ENCODE assay signal across 9 mouse cellular contexts in the genomic region with DNA sequence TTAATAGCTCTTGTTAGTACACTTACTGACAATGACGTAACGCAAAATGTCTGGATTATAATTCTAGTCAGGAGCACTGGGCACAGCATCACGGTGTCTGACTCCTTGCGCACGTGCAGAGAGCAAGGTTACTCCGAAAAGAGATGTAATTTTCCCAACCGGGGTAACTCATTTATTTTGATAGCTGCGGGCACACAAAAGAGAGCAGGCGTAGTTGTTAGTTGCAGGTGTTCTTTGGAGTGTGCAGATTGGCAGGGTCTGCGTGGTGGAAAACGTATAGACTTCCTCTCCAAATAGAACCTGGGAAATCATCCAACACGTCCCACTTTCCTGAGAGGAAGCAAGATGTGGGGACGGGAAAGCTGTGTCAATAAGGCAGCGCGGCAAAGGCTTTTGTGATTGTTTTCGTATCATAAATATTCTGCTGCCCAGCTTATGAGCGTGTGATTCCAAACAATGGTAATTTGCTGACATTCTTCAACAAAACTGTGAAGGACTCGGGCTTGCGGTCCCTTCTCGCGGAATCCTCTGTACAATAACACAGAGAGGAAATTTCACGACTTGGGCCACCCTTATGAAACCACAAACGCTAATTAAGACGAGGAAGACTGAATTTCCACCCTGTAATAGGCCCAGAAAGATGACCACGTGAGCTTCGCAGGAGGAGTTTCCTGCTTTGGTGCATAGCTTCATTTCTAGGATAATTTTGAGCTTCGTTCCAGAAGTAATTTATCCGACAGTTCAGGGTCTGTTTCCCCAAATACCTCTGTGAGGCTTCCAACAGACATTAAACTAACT.
DNase-seq lines count a peak whose midpoint lies in the region; ATAC-seq lines count a peak whose summit lies in the region.
"Had no signal": no experiment of that assay in that cellular context is flagged by ENCODE, and none has a peak within 500 bp of the region (broad histone marks: within the 10 kb centered on the region; RNA-seq: fewer than 3 reads in every experiment).

No protein-coding gene starts in this region.

- peak overlapping the region; percentile 26; the same call in 1 of the 2 replicates for H3K4me2 ChIP-seq in heart, embryonic 14.5 days (ENCODE audit: low read length)

- H3K27ac ChIP-seq in heart, embryonic 14.5 days (replicated peaks in 1 of 2; ENCODE audit: control insufficient read depth in 1 of 2, insufficient read depth in 1 of 2, low read depth in 2 of 2, low read length in 2 of 2), result peak overlapping the region; percentile 61 to 82
- H3K27ac ChIP-seq: liver, embryonic 14.5 days had no signal

- H3K4me3 ChIP-seq in heart, embryonic 14.5 days (ENCODE audit: control insufficient read depth in 1 of 2, insufficient read depth in 1 of 2, low read depth in 1 of 2, low read length in 2 of 2), result no peak overlapping the region

- H3K27me3 ChIP-seq in heart, embryonic 14.5 days (ENCODE audit: control insufficient read depth, insufficient read depth, low read length), result no peaks in the 10 kb centered on the region

- peak; percentile 5 to 10 for DNase-seq in cerebellum, postnatal 14 days
- DNase-seq in brain, adult 2 months (ENCODE audit: low read depth, low spot score), result peak; percentile 88
- DNase-seq in kidney, postnatal 36 days, result peak; percentile 19 to 33
- no peak for DNase-seq in adipocyte (ENCODE audit: low spot score)

- no peaks in the 10 kb centered on the region for H3K9me3 ChIP-seq in heart, embryonic 14.5 days (ENCODE audit: control insufficient read depth, low read length)

- no peaks in the 10 kb centered on the region for H3K36me3 ChIP-seq in heart, embryonic 14.5 days (ENCODE audit: control insufficient read depth, insufficient read depth, low read length)

- 70% methylated on average over 28 of the region's 28 CpGs for WGBS in heart, embryonic 14.5 days

- no peak overlapping the region for H3K9ac ChIP-seq in heart, embryonic 14.5 days (ENCODE audit: low read length)
- H3K9ac ChIP-seq: liver, embryonic 14.5 days had no signal

- ATAC-seq in cerebellum, adult (ENCODE audit: insufficient number of reproducible peaks, low FRiP score, low TSS enrichment), result no peak
- peak; percentile 70; the same call in 1 of the 2 replicates for ATAC-seq in heart, embryonic 14.5 days (ENCODE audit: insufficient number of reproducible peaks, insufficient read depth, low FRiP score, low read depth)
- ATAC-seq in megakaryocyte-erythroid progenitor cell, adult 5-6 weeks (replicated peaks; ENCODE audit: low FRiP score, low TSS enrichment, poor library complexity, severe bottlenecking), result 0 out of 2 replicates have a peak, but pooled peaks have one; percentile 24
- no peak for ATAC-seq in erythroid progenitor cell, adult 5-6 weeks (replicated peaks; ENCODE audit: low FRiP score, poor library complexity, severe bottlenecking)

- peaks cover 2 to 16% of the 10 kb centered on the region in 2 experiments; a peak in 3 of 4 replicates for H3K4me1 ChIP-seq in heart, embryonic 14.5 days (ENCODE audit: control insufficient read depth in 2 of 2, insufficient read depth in 2 of 2, low read length in 2 of 2)

Comparison
In these comparisons a context has a peak if more than half of its experiments do, and no peak if none do; other contexts are left out.
1. ATAC-seq: peak in heart, embryonic 14.5 days (single experiment) and megakaryocyte-erythroid progenitor cell, adult 5-6 weeks (single experiment); none in cerebellum, adult (single experiment) and erythroid progenitor cell, adult 5-6 weeks (single experiment).